Mouse (Mus musculus): ENCODE results near the gene Ep400. TPM values are rescaled to one million over a fixed set of nuclear protein-coding genes. Genes with fewer than 3 reads are reported as not detected.
A peak's percentile ranks its signal among the peaks of the same experiment; 100 is the strongest.

The Ep400 gene
- 100 to 1,000 TPM in 3 of 4 experiments, 10 to 100 TPM in 1; 84.2 to 115 (median 114) TPM for total RNA-seq (2022)

DNA sequence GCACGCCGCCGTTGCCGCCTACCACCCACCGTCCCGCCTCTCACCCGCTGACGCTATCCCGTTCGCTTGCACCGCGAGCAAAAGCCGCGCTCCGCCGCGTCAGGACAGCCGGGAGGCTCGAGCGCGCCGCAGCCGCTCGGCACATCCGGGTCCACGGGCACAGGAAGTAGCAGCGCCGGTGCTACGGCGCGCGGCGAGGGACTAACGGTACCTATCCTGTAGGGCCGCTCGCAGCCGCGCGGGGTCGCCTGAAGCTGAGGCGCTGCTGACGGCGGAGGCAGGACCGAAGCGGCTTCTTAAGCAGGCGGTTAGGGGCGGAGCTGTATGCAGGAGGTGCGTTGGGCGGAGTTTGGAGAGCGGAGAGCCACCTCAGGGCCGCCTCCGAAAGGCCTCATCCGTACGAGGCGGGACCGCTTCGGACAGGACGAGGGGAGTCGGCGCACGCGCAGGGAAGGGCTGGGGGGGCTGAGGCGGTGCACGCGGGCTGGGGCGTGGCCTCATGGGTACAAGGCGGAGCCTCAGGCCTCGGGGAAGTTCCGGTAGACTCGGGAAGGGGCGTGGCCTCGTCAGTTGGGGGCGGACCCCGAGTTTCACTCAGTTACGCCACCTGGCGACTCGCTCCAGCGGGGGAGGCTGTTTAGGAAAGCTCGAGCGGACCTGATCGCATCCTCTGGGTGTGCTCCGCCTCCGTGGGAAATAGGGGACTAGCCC, at the start of gene Ep400:
Gene Ep400, minus strand, starts transcription at position 270 of the 711 bp plus-strand sequence.
- peak; percentile 99 to 100 for DNase-seq (ENCODE audit: low spot score in 2 of 2)

DNA sequence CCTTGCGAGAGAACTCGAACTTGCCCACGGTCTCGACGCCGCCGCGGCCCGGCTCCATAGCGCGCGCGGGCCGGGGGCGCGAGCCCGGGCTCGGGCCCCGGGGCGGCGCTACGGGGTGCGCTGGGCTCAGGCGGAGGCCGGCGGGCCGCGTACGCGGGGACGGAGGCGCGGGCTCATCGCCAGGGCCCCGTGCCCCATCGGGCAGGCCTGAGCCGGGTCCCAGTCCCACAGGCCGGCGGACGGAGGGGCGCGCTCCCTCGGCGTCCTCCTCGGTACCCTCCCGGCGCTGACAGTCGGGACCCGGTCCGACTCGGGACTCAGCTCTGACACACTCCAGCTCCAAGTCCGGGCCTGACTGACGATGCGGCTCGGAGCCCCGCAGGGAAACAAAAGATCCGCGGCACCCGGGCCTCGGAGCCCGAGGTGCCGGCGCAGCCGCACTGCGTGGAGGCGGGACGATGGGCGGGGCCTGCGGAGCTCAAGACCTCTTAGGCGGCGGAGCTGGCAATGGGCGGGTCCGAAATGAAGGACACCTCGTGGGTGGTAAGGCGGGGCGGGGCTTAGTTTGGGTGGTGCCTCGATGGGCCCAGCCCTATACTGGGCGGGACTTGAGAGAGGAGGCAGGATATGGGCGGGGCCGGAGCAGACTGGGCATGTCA, 39.3 kb upstream of the Ep400 start, which contains the start of gene Ulk1:
Gene Ulk1, minus strand, starts transcription at position 431 of the 659 bp plus-strand sequence.
- peak; percentile 99 for DNase-seq (ENCODE audit: low spot score in 2 of 2)

DNA sequence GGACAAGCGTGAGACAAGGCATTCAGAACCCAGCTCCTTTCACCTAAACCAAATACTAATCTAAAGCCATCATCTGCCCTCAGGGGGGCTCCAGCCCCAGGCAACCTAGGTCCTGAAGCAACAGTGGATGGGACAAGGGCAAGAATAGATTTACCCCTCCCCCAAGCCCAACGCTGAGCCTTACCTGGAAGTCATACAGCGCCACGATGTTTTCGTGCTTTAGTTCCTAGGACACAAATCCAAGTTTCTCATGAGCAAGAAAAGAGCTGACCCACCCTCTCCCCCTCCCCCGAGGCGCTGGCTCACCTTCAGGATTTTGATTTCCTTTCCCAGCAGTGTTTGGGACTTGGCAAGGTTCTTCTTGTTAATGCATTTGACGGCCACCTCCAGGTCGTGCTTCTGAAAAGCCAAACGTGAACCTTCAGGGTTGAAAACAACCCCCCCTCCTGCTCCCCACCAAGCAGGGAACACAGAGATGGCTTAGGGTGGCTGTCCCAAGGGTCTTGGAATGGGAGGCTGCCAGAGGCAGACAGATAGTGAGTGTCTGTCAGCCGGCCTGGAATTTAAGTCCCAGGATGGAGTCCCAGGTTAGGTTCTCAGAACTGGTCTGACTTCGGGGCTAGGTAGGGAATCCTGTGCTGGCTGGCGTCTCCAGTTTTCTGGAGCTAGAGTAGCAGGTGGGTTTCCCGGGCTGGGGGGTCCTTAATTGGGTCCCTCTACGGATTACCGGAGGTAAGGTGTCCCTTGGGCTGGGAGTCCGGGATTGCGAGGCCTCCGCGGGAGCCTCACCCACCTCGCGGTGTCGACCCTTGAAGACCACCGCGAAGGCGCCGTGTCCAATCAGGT, 38.5 kb upstream of the Ep400 start:
- DNase-seq (ENCODE audit: low spot score in 2 of 2): no peak

DNA sequence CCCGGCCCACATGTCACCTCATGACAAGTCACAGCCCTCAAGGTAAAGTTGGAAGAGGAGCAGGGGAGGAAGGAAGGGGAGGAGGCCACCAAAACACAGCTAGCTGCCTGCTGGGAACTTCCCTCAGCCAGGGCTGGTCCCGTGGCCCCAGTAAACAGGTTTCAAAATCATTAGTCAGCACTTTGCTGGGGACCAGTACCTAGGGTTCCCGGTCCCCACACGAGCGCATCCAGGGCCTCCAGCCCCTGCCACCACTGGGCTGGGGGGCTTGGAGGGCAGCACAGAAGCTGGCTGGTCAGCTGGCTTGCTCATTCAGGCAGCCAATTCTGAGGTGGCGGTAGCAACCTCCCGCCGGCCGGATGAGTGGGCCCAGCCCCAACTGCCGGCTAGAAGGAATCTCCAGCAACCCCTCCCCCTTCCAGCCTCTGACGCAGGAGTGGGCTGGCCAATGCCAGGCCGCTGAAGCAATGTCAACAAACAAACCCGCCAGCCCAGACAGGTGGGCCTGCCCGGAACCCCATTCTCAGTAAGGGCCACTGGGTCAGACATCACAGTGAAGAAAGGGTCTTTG, 37.6 kb upstream of the Ep400 start:
- peak; percentile 71 to 75 for DNase-seq (ENCODE audit: low spot score in 2 of 2)

DNA sequence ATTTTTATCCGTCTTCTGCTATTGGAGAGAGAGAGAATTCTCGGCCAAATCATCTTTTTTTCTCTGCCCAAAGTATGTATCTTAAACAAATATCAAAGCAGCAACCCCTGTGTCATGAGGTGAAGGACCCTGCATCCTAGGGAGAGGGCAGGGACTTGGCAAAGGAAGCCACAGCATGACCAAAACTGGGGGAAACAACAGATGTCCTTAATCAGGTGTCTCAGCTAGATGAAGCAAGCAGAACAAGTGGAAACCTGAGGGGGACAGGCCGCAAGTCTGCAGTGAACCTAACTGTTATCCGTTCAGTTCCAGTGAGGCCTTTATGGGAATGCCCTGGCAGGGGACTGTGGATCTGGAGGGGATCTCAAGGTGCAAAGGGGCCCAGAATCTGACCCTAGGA, 36.9 kb upstream of the Ep400 start:
- no peak for DNase-seq (ENCODE audit: low spot score in 2 of 2)

DNA sequence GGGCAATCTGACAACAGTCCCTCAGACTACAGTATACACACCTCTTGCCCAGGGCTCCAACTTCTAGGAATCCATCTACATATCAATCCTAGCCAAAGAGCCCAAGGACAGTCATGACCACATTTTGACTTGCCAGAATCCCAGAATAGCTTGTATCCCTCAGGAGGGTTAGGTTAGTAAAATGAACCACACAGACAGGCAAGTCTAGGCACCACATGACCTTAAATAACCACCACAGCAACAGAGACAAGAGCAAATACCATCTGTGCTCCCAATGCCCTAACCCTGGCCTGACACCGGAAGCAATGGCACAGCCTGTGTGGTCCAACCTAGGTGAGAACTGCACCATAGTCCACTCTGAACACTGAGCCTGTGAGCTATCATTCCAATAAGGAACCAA, 36.2 kb upstream of the Ep400 start:
- no peak for DNase-seq (ENCODE audit: low spot score in 2 of 2)

DNA sequence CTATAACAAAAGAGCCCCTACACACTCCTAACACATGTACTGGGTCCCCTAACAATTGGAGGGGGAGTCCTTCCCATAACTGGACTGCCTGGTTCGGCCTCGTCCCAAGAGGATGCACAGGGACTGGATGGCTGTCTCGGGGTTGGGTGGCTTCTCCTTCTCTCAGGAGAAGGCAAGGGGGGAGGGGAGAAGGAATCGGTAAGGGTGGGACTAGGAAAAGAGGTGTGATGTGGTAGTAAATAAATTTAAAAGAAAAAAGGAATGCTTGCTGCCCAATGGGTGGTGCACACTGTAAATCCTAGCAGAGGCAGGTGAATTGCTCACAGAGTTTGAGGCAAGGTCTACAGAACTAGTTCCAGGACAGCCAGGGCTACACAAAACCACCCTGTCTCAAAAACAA, 35.6 kb upstream of the Ep400 start:
- no peak for DNase-seq (ENCODE audit: low spot score in 2 of 2)

DNA sequence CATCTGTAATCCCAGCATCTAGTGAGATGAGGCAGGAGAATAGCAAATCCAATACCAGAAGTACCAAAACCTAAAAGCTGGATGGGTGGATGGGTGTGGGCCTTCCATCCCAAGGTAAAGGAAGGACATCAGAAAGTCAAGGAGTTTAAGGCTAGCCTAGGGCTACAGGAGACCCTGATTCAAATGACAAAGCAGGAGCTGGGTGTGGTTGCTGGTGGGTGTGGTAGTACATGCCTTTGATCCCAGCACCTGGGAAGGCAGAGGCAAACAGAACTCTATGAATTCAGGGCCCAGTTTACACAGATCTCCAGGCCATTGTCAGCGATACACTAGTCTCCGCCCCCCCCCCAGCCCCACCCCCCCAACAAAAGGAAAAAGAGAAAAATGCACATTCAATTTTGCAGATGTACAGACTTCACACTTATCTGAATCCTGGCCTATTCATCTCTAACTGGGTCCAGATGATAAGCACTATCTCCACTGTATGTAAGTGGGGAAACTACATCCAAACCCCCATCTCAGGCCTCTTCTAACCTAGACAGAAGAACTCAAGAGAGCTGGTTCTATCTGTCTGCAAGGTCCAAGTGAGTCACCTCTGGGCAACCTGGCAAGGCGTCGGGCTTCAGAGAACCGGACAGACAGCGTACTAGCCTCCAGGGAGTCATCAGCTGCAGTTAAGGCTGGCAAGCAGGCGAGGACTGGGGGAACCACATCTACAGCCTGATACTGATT, 33.7 kb upstream of the Ep400 start:
- no peak for DNase-seq (ENCODE audit: low spot score in 2 of 2)

DNA sequence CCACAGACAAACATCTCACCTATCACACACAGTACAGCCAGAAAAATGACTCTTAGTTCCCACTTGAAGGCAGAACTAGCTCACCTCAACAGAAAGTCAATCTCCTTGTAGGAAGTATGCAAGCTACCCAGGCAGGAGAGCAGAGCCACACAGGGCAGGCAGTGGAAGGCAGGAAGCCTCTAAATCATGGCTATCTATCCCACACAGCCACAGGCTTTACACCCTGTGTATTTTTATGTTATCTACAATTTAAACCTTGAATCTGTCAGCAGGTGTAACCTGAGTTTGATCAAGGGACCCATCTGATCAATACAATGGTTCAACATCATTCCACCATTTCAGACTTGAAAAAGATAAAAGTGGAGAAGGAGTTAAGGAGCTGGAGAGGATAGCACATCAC, 32.3 kb upstream of the Ep400 start:
- DNase-seq (ENCODE audit: low spot score in 2 of 2): no peak

DNA sequence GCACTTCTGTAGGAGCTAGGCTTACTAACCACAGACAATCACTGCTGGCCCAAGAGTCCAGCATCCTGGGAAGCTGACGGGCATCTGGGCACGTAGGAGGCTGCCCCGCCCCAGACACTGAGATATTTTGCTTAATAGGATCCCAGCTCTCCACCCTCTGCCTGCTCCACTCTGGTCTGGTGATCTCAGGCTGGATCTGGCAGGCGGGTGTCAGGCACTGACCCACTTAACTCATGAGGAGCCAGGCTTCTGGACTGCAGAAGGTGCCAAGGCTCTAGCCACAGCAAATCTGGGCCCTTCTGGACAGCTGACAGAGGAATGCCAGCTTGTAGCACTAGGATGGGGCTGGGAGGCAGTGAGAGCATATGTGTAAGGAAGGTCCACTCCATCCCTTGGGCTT, 31.7 kb upstream of the Ep400 start:
- DNase-seq (ENCODE audit: low spot score in 2 of 2): no peak

DNA sequence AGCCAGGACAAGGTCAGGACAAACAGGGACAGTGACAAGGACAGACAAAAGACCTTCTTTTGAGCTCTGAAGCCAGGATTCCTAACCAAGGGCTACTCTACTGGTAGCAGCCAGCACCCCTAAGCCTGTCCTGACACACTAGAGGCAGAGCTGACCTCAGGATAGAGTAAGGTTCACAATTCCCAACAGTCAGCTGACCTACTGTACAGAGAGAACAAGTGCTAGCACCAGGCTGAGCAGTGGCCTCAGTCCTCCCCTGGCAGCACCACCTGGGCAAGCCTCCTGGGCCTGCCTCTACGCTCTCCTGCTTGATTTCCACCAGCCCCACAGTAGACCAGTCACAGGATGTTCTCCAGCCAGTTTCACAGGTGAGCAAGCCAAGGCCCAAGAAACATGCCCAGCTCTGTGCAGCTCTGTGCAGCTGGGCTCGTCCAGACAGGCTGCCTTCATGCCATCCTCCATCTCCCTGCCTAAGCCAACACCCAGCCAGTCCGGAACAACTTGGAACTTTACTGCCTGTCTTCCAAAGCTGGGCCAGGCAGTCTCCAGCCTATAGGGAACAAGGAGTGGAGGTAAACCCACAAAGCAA, 30.6 kb upstream of the Ep400 start:
- no peak for DNase-seq (ENCODE audit: low spot score in 2 of 2)

DNA sequence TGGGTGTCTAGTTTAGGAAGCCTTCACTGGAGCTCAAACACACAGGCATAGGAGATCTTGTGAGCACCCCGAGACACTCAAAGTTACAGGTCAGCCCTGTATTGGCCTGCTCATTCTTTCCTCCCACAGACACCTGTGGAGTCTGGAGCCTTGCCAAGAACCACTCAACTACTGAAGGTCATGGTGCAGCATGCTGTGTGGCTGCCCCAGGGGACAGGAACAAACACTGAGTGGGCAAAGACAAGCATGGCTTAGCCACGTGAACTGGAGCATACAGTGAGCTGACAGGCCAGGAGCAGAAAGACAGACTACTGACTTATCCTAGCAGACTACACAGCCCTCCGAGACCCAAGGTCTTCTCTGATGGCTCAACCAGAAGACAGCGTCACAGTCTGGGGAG, 27.2 kb upstream of the Ep400 start:
- DNase-seq (ENCODE audit: low spot score in 2 of 2): no peak

DNA sequence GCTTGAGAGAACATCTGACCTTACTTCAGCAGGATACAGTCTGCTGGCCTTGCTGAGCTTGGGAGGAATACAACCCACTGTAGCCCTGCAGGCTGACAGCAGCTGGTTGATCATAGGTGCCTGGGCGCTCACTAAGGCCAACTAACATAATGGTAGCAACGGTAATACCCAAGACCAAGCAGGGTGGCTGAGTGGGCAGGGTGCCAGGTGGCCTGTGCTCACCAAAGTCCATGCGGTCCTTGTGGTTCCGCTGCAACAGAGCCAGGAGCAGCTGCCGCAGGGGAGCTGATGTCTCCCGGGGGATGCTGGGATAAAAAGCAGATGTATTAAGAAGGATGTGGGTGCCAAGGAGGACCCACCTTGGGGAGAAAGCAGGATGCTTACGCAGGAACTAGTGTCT, 23.8 kb upstream of the Ep400 start:
- no peak for DNase-seq (ENCODE audit: low spot score in 2 of 2)

DNA sequence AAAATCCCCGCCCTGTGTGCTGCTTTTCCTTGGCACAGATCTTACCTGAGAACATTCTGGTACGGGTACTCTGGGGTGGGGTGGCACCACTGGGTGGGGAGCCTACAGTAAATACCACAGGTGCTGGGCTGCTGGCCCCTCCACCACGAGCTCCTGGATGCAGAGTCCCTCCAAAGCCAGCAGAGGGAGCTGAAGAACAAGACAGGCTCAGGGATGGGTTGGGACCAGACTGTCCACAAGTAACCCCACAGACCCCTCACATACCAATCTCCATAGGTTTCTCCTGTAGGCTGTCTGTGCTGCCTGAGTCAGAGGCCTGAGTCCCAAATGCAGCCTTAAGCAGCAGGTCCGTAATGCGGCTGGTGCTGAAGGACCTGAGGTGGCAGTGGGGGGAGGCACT, 18.2 kb upstream of the Ep400 start:
- DNase-seq (ENCODE audit: low spot score in 2 of 2): no peak

DNA sequence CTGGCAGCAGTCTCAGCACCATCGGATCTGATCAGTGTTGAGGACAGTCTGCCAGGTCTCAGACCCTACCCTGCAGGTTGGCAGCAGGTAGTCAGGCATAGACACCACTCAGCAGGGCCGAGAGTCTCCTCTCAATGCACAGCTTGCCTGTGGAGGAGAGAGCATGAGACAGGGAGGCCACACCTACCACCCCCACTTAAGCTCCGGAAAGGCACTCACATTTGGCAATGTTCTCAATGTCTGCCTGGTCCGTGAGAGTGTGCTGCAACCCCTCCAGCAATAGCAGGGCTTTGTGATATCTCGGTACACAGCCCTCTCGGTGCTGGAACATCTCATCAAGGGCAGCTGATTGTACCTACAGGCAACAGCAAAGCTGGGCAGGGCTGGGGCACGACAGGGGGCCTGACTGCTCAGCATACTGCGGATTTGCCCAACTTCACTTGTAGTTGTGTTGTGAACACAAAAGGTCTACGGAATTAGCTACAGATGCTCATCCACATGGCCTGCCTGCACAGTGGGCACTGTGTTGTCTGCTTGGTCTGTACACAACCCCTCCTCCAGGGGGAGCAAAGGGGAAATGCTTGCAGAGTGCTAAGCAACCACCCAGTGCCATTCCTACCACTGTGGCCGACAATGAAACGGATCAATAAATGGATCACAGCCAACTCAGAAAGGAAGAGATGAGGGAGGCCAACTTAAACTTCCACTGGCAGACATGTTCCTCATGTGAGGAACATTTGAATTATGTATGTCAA, 15.7 kb upstream of the Ep400 start:
- DNase-seq (ENCODE audit: low spot score in 2 of 2): no peak

DNA sequence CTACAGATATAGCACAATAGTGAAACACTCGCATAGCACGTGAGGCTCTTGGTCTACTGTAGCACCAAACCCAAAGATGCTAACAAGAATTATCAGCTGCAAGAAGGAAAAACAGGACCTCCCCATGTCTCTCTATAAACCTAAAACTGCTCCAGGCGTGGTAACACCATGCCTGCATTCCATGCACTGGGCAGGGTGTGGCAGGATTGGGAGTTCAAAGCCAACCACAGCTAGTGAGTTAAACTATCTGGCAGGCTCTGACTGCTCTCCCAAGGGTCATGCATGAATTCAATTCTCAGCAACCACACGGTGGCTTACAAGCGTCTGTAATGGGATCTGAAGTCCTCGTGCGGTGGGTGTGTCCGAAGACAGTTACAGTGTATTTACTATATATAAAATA, 12.6 kb upstream of the Ep400 start:
- no peak for DNase-seq (ENCODE audit: low spot score in 2 of 2)

DNA sequence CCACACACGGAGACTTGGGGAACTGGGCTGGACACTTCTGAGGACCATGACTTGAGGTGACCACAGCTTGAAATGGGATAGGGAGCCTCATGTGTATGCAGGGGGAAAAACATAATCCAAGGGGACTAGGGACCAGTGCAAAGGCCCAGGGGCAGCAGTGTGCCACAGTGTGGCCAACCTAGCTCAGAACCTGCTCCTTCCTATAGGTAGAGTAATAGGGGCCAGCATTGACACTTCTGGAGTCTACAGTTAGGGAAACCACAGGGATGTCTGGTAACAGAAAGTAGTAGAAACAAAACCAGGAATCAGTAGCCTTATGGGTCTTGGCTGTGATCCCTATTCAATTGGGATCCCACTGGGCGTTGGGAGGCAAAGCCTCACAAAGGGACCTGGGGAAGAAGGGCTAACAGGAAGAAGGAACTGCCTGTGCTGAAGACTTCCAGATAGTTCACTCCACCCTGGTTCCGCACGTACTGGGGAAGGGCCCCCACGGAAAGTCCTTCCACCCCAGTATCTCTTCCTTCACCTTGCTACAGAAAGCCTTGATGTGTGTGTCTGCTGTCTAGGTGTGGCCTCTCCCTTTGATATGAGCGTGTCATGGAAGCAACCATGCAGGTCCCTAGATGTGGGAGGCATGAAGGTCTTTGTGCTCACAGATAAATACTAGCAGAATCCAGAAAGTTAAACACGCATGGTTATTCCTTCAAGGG, 11.2 kb upstream of the Ep400 start:
- no peak for DNase-seq (ENCODE audit: low spot score in 2 of 2)

DNA sequence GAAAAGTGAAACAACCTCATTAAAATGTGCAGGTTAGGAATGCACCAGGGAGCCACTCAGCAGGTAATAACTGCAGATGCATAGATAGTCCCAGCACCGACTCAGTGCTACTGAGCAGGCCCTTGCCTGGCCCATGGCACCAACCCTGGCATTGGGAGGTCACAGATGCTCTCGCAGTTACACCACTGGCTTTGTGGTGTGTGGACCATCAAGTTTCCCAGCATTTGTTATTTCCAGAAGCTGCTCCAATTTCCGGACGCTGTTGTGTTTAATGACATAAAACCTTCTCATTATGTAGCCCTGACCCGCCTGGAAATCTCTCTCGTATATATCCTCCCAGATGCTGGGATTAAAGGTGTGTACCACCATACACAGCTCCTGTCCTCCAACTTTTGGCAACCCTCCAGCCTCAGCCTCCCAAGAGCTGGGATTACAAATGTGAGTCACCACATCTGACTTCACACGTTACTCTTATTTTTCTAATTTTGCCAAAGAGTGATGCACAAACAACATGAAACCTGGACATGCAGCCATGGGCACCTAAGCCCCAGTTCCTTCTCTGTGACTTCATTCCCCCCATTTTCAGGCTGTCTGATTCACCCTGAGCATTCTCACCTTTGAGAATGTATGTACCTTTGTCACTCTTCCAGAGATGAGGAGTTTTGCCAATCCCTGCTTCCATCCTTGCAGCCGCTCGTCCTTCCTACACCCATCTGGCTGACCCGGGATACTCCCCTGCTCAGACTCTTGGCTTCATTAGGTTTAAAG, 10.4 kb upstream of the Ep400 start:
- no peak for DNase-seq (ENCODE audit: low spot score in 2 of 2)

All from layer of hippocampus, adult 8-10 months (tissue).